Mouse (Mus musculus) olfactory bulb, adult 2 months (tissue): ENCODE measurements at regions not wholly inside any gene's neighbourhood (a gene's known extent, or its start where the extent isn't known, plus 50 kb on each side); places are given as distances from the start of the nearest gene placed in this dataset.

Experiments
- CTCF ChIP-seq: fragments of 200-500 bp; IDR thresholded peaks from 2 replicates; pipeline ENCODE4 v1.5.1; 2012; ENCODE audit warnings: low read depth, mild to moderate bottlenecking, low read length, moderate library complexity; ENCODE audit not compliant: insufficient read depth
- POLR2A ChIP-seq: fragments of 200-500 bp; IDR thresholded peaks from 2 replicates; pipeline ENCODE4 v1.6.1; 2012; ENCODE audit warnings: mild to moderate bottlenecking, low read depth, low read length, moderate library complexity; ENCODE audit not compliant: insufficient read depth

- TF ChIP-seq CTCF (no peak), POLR2A (no peak)
Observed at GRCm38 (mm10) chr8:118139928-118140327, 143.6 kb upstream of the Cdh13 start.
